Mouse (Mus musculus) layer of hippocampus, postnatal 25 days (tissue): Measurements from ENCODE around the gene Cracr2b. TPM values are rescaled to one million over a fixed set of nuclear protein-coding genes. Genes with fewer than 3 reads are reported as not detected.

Experiments used
- DNase-seq, 2 experiments: peaks; one replicate each; pipeline ENCODE4 v3.0.0; 2022; ENCODE audit warnings: mixed read lengths in 2 of 2, low spot score in 1 of 2; ENCODE audit errors: extremely low spot score in 1 of 2
- total RNA-seq, 2 experiments: library from RNA; stranded (reverse); gene quantifications; 2 replicates each; pipeline ENCODE4 v1.2.3; 2021

The Cracr2b gene
- total RNA-seq, 2 experiments from 2014 or later = 2.1 to 4.2 TPM

GRCm38 (mm10) chr7:141481498-141482401 is 20.9 kb downstream of the Cracr2b start:
- DNase-seq = no peak

GRCm38 (mm10) chr7:141482531-141483024 is 21.7 kb downstream of the Cracr2b start:
- DNase-seq = no peak

GRCm38 (mm10) chr7:141483114-141483653 is 22.3 kb downstream of the Cracr2b start:
- no peak for DNase-seq

- no peak for DNase-seq
Measured at GRCm38 (mm10) chr7:141484186-141485120, 23.6 kb downstream of the Cracr2b start.

GRCm38 (mm10) chr7:141485186-141485585 is 24.3 kb downstream of the Cracr2b start:
- DNase-seq = no peak

GRCm38 (mm10) chr7:141485606-141486005 is 24.7 kb downstream of the Cracr2b start:
- no peak for DNase-seq

GRCm38 (mm10) chr7:141486239-141486638 is 25.3 kb downstream of the Cracr2b start:
- DNase-seq = no peak

- no peak for DNase-seq
Measured at GRCm38 (mm10) chr7:141487141-141487540, 26.2 kb downstream of the Cracr2b start.

GRCm38 (mm10) chr7:141491151-141491550 is 30.3 kb downstream of the Cracr2b start:
- DNase-seq = no peak

- no peak for DNase-seq
Measured at GRCm38 (mm10) chr7:141492738-141493137, 31.8 kb downstream of the Cracr2b start.

GRCm38 (mm10) chr7:141493729-141494128 is 32.8 kb downstream of the Cracr2b start:
- no peak for DNase-seq

GRCm38 (mm10) chr7:141495379-141495778 is 34.5 kb downstream of the Cracr2b start:
- no peak for DNase-seq

- DNase-seq = no peak
Measured at GRCm38 (mm10) chr7:141495940-141496339, 35.0 kb downstream of the Cracr2b start.

GRCm38 (mm10) chr7:141497600-141497999 is 36.7 kb downstream of the Cracr2b start:
- no peak for DNase-seq

GRCm38 (mm10) chr7:141501820-141502555 is 41.1 kb downstream of the Cracr2b start:
- no peak for DNase-seq

GRCm38 (mm10) chr7:141502556-141502905 is 41.6 kb downstream of the Cracr2b start:
- no peak for DNase-seq

- DNase-seq = no peak
Measured at GRCm38 (mm10) chr7:141506278-141506677, 45.4 kb downstream of the Cracr2b start.

GRCm38 (mm10) chr7:141508160-141508559 is 47.3 kb downstream of the Cracr2b start:
- no peak for DNase-seq

GRCm38 (mm10) chr7:141510196-141510595 is 49.3 kb downstream of the Cracr2b start:
- no peak for DNase-seq

- no peak for DNase-seq
Measured at GRCm38 (mm10) chr7:141510681-141511191, 49.8 kb downstream of the Cracr2b start.
